Mouse (Mus musculus): Measurements from ENCODE around the gene Eps8. TPM values are rescaled to one million over a fixed set of nuclear protein-coding genes. Genes with fewer than 3 reads are reported as not detected.

The Eps8 gene
- polyA plus RNA-seq, 1 experiment from 2014 or later, result 34.4 TPM

DNA sequence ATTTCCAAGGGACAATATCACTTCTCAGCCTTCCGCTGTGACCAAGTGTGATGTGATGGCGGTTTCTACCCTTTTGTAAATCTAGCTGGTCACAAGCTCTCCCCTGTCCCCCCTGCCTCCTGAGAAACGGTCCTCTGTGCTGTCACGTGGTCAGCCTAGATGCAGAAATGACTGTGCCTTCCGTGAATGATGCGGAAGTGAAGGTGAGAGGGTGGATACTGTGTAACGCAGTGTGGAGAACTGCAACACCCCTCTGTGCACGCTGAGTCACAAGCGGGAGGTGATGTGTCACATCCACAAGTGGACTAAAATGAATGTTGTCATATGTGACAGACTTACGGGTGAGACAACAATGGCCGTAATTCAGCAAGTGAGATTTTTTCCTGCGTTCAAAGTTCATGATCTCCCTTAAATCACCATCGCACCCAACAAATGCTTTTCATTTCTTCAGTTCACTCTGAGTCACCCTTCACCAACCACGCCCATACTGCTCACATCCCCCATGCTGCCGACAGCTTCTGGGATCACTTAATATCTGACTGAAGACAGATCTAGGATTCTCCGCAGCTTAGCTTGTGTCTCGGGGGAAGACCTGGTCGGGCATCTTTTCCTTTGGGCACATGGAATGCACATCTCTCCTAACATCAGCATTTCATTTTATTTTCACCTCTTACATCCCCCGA is 72.3 kb downstream of the Eps8 start:
- H3K4me1 ChIP-seq, result no peaks in the 10 kb centered on the region
- no peak overlapping the region for H3K4me3 ChIP-seq
- H3K9ac ChIP-seq, result no peak overlapping the region
- no peak overlapping the region for H3K4me2 ChIP-seq
- H3K36me3 ChIP-seq, result no peaks in the 10 kb centered on the region
- H3K27me3 ChIP-seq, result no peaks in the 10 kb centered on the region
- 74% methylated on average over 19 of the region's 19 CpGs for WGBS
- H3K9me3 ChIP-seq, result no peaks in the 10 kb centered on the region
- H3K27ac ChIP-seq, result no peak overlapping the region
- no peak for ATAC-seq (ENCODE audit: insufficient number of reproducible peaks, insufficient read depth, low FRiP score, low TSS enrichment, low read depth)

DNA sequence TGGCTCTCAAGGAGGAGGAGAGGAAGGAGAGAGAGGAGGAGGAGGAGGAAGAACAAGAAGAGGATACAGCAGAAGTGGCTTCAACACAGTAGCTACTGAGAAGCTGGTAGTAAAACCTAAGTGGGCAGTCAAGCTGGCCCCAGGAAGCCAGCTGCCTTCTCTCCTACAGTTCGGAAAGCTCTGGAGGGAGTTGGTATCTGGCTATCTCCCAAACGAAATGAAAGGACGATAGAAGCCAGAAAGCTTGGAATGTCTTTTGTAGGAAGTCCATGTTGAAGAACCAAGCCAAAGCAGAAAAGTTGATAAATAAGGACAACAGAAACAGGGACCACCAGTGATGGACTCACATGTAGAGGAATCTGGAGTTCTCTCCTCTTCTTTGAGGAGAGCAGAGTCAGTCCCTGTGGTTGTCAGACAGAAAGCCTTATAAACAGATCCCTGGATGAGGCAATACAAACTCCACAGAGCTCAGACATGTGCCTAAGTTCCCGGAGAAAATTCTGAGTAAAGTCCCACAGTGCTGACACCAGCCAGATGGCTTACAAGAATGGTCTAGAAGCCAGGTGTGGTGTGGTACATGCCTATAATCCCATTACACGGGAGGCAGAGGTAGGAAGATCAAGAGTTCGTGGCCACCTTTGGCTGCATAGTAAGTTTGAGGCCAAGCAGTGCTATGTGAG is 73.2 kb downstream of the Eps8 start:
- Histone ChIP-seq H3K27me3 (no peaks in the 10 kb centered on the region), H3K27ac (no peak overlapping the region), H3K9me3 (no peaks in the 10 kb centered on the region), H3K4me2 (no peak overlapping the region), H3K4me1 (no peaks in the 10 kb centered on the region), H3K4me3 (no peak overlapping the region), H3K36me3 (no peaks in the 10 kb centered on the region), H3K9ac (no peak overlapping the region)
- WGBS, result 84% methylated on average over 6 of the region's 6 CpGs
- no peak for ATAC-seq (ENCODE audit: insufficient number of reproducible peaks, insufficient read depth, low FRiP score, low TSS enrichment, low read depth)

DNA sequence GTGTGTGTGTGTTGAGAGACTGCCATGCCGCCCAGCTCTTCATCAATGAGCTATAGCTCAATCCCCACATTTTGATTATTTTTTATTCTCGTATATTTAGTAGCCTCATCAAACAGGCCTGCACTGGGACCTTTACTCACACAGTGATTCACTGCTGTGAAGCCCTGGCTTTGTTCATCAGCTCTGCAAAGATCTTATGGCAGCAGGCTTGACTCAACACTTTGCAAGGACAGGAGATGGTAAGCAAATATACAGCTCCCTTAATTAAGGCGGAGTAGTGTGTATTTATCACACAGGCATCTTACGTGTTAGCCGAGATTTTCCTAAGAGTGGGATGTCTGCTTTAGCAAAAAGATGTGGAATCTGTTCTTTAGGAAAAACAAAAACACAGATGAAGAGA is 74.2 kb downstream of the Eps8 start:
- no peaks in the 10 kb centered on the region for H3K9me3 ChIP-seq
- no peaks in the 10 kb centered on the region for H3K4me1 ChIP-seq
- H3K4me3 ChIP-seq, result no peak overlapping the region
- no peaks in the 10 kb centered on the region for H3K36me3 ChIP-seq
- no peak overlapping the region for H3K27ac ChIP-seq
- ATAC-seq (ENCODE audit: insufficient number of reproducible peaks, insufficient read depth, low FRiP score, low TSS enrichment, low read depth), result no peak
- no peak overlapping the region for H3K9ac ChIP-seq
- H3K4me2 ChIP-seq, result no peak overlapping the region
- no peaks in the 10 kb centered on the region for H3K27me3 ChIP-seq
- WGBS, result 92% methylated on average over 5 of the region's 5 CpGs

DNA sequence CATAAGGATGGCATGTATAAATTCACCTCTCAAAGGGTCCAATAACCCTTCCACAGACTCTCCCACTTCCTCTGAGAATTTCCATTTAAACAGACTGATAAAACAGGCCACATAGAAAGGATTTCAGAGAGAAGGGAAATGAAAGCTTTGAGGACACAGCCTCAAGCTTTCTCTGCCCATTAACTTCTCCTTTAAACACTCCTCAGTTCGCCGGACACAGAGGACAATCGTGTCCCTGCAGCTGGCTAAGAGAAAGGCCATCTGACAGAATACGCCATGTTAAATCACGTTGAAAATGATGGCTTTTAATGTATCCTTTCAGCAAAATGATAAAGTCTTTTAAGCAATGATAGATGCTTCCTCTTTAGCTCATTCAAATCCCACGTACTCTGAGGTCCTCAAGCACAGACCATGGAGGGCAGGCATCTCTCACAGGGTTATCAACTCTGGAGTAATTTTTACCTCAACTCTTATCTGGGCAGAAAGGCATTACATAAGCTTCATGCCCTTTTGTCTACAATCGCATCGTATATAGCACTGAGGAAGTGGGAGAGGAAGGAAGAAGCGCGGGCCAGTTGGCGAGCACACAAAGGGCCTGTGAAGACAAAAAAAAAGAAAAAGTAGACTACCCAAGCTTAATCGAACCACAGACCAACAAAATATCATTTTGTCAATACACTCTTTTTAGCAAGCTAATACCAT is 77.9 kb downstream of the Eps8 start:
- no peaks in the 10 kb centered on the region for H3K4me1 ChIP-seq
- 84% methylated on average over 12 of the region's 12 CpGs for WGBS
- no peaks in the 10 kb centered on the region for H3K9me3 ChIP-seq
- H3K27me3 ChIP-seq, result no peaks in the 10 kb centered on the region
- no peak overlapping the region for H3K9ac ChIP-seq
- H3K4me3 ChIP-seq, result no peak overlapping the region
- no peak overlapping the region for H3K4me2 ChIP-seq
- H3K36me3 ChIP-seq, result no peaks in the 10 kb centered on the region
- no peak overlapping the region for H3K27ac ChIP-seq
- no peak for ATAC-seq (ENCODE audit: insufficient number of reproducible peaks, insufficient read depth, low FRiP score, low TSS enrichment, low read depth)

DNA sequence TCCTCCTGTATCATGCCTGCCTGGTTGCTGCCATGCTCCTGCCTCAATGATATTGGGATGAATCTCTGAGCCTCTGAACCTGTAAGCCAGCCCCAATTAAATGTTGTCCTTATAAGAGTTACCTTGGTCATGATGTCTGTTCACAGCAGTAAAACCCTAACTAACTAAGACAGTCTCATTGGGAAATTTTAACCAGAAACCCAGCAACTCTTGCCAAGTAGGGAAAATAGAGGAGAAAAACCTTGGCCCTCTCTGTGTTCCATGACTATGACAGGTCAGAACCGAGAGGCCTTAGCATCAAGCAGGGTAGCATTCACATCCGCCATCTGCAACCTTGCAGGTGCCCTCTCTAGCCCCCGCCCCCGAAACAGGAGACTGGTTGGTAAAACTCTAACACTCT is 78.6 kb downstream of the Eps8 start:
- Histone ChIP-seq H3K36me3 (no peaks in the 10 kb centered on the region), H3K4me3 (no peak overlapping the region), H3K27ac (no peak overlapping the region), H3K4me1 (no peaks in the 10 kb centered on the region), H3K9me3 (no peaks in the 10 kb centered on the region), H3K9ac (no peak overlapping the region), H3K27me3 (no peaks in the 10 kb centered on the region), H3K4me2 (no peak overlapping the region)
- WGBS, result 87% methylated on average over 4 of the region's 4 CpGs
- no peak for ATAC-seq (ENCODE audit: insufficient number of reproducible peaks, insufficient read depth, low FRiP score, low TSS enrichment, low read depth)

DNA sequence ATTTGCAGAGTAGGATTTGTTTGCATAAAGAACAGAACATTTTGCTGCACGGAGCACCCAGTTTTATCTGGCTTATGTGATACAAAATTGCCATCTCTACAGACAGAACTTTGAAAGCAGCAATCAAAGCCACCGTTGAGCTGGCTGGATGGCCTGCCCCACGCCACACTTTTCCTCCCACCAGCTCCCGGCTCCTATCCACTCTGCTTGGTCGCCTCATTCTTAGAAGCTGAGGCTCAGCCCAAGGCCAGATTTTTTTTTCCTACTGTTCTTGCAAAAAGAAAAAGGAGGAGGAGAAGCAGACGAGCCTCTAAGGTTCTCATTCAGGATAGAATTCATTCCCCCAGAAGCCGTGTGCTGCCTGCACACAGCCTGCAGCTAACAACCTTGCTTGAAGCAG is 80.8 kb downstream of the Eps8 start:
- Histone ChIP-seq H3K27me3 (no peaks in the 10 kb centered on the region), H3K4me3 (no peak overlapping the region), H3K36me3 (no peaks in the 10 kb centered on the region), H3K9ac (no peak overlapping the region), H3K27ac (no peak overlapping the region), H3K9me3 (no peaks in the 10 kb centered on the region), H3K4me2 (no peak overlapping the region), H3K4me1 (peaks cover 8% of the 10 kb centered on the region; the same call in 1 of the 2 replicates)
- 53% methylated on average over 7 of the region's 7 CpGs for WGBS
- no peak for ATAC-seq (ENCODE audit: insufficient number of reproducible peaks, insufficient read depth, low FRiP score, low TSS enrichment, low read depth)

DNA sequence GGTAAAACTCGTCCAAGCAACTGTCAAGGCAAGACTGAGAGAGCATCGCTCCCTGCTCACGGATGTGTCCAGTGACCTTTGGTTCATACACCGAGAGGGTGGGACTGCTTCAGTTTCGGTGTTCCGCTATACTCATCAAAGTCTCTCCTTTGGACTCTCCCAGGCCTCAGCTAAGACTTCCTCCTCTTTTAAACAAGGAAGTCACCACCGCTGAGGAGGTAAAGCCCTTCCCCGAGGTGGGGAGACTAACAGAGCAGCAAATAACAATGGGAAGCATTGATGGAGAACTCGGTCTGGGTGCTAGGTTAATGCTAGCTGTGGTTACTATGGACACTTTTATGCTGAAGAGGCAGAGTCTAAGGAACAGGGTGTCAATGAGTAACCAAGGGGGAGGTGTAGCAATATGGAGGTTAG is 84.0 kb downstream of the Eps8 start:
- ATAC-seq (ENCODE audit: insufficient number of reproducible peaks, insufficient read depth, low FRiP score, low TSS enrichment, low read depth), result no peak
- H3K9ac ChIP-seq, result no peak overlapping the region
- H3K4me1 ChIP-seq, result peaks cover 8% of the 10 kb centered on the region; the same call in 1 of the 2 replicates
- H3K36me3 ChIP-seq, result no peaks in the 10 kb centered on the region
- H3K27me3 ChIP-seq, result no peaks in the 10 kb centered on the region
- no peak overlapping the region for H3K4me3 ChIP-seq
- no peak overlapping the region for H3K4me2 ChIP-seq
- H3K9me3 ChIP-seq, result no peaks in the 10 kb centered on the region; the same call in 1 of the 2 replicates
- no peak overlapping the region for H3K27ac ChIP-seq
- 56% methylated on average over 9 of the region's 9 CpGs for WGBS

DNA sequence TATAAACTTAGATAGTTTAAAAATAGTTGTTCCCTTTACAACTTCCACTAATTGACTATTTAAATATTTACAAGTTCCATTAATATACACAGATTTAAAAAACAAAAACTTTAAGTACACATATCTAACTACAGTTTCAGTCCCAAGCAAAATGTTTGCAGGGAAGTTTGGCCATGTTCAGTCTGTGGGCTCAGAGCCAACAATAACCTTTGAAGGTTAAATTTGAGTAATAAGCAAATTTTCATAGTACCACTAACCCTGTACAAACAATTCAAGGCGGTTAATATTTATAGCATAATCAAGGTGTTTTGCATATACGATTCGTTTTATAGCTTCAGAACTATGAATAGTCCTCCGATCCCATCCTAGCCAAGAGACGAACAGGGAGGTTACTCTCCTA is 84.7 kb downstream of the Eps8 start:
- H3K9ac ChIP-seq, result no peak overlapping the region
- no peaks in the 10 kb centered on the region; the same call in 1 of the 2 replicates for H3K9me3 ChIP-seq
- 85% methylated on average over 5 of the region's 5 CpGs for WGBS
- H3K27ac ChIP-seq, result no peak overlapping the region
- no peak overlapping the region for H3K4me2 ChIP-seq
- H3K36me3 ChIP-seq, result no peaks in the 10 kb centered on the region
- no peak overlapping the region for H3K4me3 ChIP-seq
- peaks cover 8% of the 10 kb centered on the region; the same call in 1 of the 2 replicates for H3K4me1 ChIP-seq
- no peak for ATAC-seq (ENCODE audit: insufficient number of reproducible peaks, insufficient read depth, low FRiP score, low TSS enrichment, low read depth)
- no peaks in the 10 kb centered on the region for H3K27me3 ChIP-seq

DNA sequence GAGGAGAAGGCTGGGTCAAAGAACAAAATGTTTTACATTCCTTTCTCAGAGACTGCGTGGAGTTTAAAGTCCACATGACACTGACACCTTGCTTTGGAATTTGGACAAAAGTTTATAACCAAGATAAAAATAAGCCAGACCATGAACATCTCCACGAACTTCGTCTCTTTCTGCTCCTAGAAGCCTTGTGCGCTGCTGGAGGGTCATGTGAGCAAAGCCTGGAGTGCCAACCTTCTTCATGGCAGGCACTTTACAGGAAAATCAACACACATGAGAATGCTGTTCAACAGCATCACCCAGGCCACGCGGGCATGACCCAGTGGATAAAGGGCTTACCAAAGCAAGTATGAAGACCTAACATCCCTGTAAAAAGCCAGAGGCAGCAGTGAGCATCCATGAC is 85.6 kb downstream of the Eps8 start:
- H3K4me1 ChIP-seq, result peaks cover 8% of the 10 kb centered on the region; the same call in 1 of the 2 replicates
- WGBS, result 75% methylated on average over 6 of the region's 6 CpGs

DNA sequence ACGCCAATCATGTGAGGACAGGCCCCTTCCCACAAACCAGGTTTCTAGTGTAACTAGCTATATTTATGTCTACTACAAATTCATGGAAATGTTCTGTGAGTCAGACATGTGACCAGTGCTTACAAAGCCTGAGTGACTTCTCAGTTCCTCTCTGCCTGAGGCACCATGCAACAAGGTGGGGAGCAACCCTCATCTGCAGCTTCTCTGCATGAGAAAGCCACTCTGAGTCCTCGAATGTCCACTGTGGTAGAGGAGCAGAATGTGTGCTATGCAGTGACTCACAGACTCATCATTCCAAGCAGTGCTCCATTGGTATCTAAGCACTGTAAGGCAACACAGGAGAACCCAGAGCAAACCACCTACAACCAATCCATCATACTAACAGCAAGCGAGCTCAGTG is 88.8 kb downstream of the Eps8 start:
- Histone ChIP-seq H3K9me3 (no peaks in the 10 kb centered on the region; the same call in 1 of the 2 replicates), H3K36me3 (no peaks in the 10 kb centered on the region), H3K4me2 (no peak overlapping the region), H3K27me3 (no peaks in the 10 kb centered on the region), H3K4me3 (no peak overlapping the region), H3K4me1 (peaks cover 12% of the 10 kb centered on the region), H3K27ac (no peak overlapping the region), H3K9ac (no peak overlapping the region)
- 91% methylated on average over 3 of the region's 3 CpGs for WGBS
- ATAC-seq (ENCODE audit: insufficient number of reproducible peaks, insufficient read depth, low FRiP score, low TSS enrichment, low read depth), result no peak

More for the DNA sequence above, 85.6 kb downstream of the Eps8 start:
- H3K9ac ChIP-seq, result no peak overlapping the region
- H3K4me2 ChIP-seq, result no peak overlapping the region
- ATAC-seq (ENCODE audit: insufficient number of reproducible peaks, insufficient read depth, low FRiP score, low TSS enrichment, low read depth), result no peak
- H3K27me3 ChIP-seq, result no peaks in the 10 kb centered on the region
- no peaks in the 10 kb centered on the region; the same call in 1 of the 2 replicates for H3K9me3 ChIP-seq
- H3K27ac ChIP-seq, result no peak overlapping the region
- no peaks in the 10 kb centered on the region for H3K36me3 ChIP-seq
- no peak overlapping the region for H3K4me3 ChIP-seq

DNA sequence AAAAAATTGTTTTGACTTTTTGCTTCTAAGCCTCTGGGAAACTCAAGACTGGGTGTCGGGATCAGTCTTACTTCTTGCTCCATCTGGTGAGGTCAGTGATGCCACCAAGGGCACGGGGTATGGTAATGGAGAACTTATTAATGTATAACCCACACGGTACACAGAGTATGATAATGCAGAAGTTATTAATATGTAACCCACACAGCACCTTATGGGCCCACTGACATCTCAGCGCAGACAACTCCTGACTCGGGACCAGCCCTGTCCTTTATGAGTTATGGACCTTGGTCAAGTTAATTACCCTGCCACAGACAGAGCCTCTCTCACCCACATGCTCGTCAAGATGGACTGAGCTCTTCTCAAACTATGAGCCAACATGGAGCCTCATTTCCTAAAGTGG is 89.2 kb downstream of the Eps8 start:
- Histone ChIP-seq H3K4me1 (peaks cover 13% of the 10 kb centered on the region), H3K4me2 (no peak overlapping the region), H3K9ac (no peak overlapping the region), H3K27ac (no peak overlapping the region), H3K27me3 (no peaks in the 10 kb centered on the region), H3K36me3 (no peaks in the 10 kb centered on the region), H3K4me3 (no peak overlapping the region), H3K9me3 (no peaks in the 10 kb centered on the region; the same call in 1 of the 2 replicates)
- WGBS, result 91% methylated on average over 6 of the region's 6 CpGs
- ATAC-seq (ENCODE audit: insufficient number of reproducible peaks, insufficient read depth, low FRiP score, low TSS enrichment, low read depth), result no peak
